Mouse (Mus musculus) hindbrain, embryonic 15.5 days (tissue): Measurements from ENCODE around the gene Ttc13. TPM values are rescaled to one million over a fixed set of nuclear protein-coding genes. Genes with fewer than 3 reads are reported as not detected.

Experiments used
- ATAC-seq: fragments of 200-750 bp; cut with Nextera tagmentation; 2 replicates; pipeline ENCODE4 v1.8.0; 2017; ENCODE audit warnings: low read depth, moderate number of reproducible peaks, moderate TSS enrichment; ENCODE audit not compliant: low FRiP score
- H3K27ac ChIP-seq: fragments of 300-500 bp; sonication (generic); replicated peaks from 2 replicates; pipeline ENCODE4 v1.5.1; 2015; ENCODE audit warnings: mild to moderate bottlenecking, inconsistent platforms
- H3K27me3 ChIP-seq: fragments of 300-500 bp; sonication (generic); 2 replicates; pipeline ENCODE4 v1.6.1; 2015; ENCODE audit warnings: control low read depth, inconsistent platforms
- H3K36me3 ChIP-seq: fragments of 300-500 bp; sonication (generic); 2 replicates; pipeline ENCODE4 v1.6.1; 2015; ENCODE audit warnings: control low read depth, inconsistent platforms
- H3K4me1 ChIP-seq: fragments of 300-500 bp; sonication (generic); replicated peaks from 2 replicates; pipeline ENCODE4 v1.6.1; 2015; ENCODE audit warnings: control low read depth, inconsistent platforms
- H3K4me2 ChIP-seq: fragments of 300-500 bp; sonication (generic); 2 replicates; pipeline ENCODE4 v1.6.1; 2015; ENCODE audit warnings: moderate library complexity, mild to moderate bottlenecking, inconsistent platforms
- H3K4me3 ChIP-seq: fragments of 300-500 bp; sonication (generic); 2 replicates; pipeline ENCODE4 v1.5.1; 2015; ENCODE audit warnings: mild to moderate bottlenecking, inconsistent platforms
- H3K9ac ChIP-seq: fragments of 300-500 bp; sonication (generic); 2 replicates; pipeline ENCODE4 v1.6.1; 2015; ENCODE audit warnings: inconsistent platforms
- H3K9me3 ChIP-seq: fragments of 300-500 bp; sonication (generic); 2 replicates; pipeline ENCODE4 v1.6.1; 2016; ENCODE audit warnings: control low read depth, inconsistent platforms
- WGBS: fragments of 180-500 bp; shearing (Covaris S2); methylation state at CpG from one replicate; pipeline ENCODE4 v1.1.7; 2015; 5-methylcytosine and 5-hydroxymethylcytosine counted together
- polyA plus RNA-seq: library from polyadenylated mRNA; unstranded; fragments of >200 nt; fragmentation: Nextera tagmentation; extraction: Ambion mirVana; gene quantifications from 2 replicates; pipeline ENCODE4 v1.2.1, GENCODE M21; 2015

The Ttc13 gene
- polyA plus RNA-seq, 1 experiment from 2014 or later, result 66.1 TPM

- Histone ChIP-seq H3K4me3 (no peak overlapping the region), H3K4me1 (0 out of 2 replicates have a peak, but pooled peaks cover 3% of the 10 kb centered on the region), H3K27me3 (no peaks in the 10 kb centered on the region), H3K27ac (no peak overlapping the region), H3K9ac (no peak overlapping the region), H3K9me3 (no peaks in the 10 kb centered on the region), H3K36me3 (peaks cover 18% of the 10 kb centered on the region; the same call in 1 of the 2 replicates), H3K4me2 (no peak overlapping the region)
- no peak for ATAC-seq
- whole genome bisulfite sequencing, result 97% methylated on average over 2 of the region's 2 CpGs
These were observed 49.4 kb downstream of the Ttc13 start for GRCm38 (mm10) chr8:124672345-124672744.

GRCm38 (mm10) chr8:124668798-124669197, 53.0 kb downstream of the Ttc13 start:
- H3K4me3 ChIP-seq, result no peak overlapping the region
- WGBS, result 61% methylated on average over 3 of the region's 3 CpGs
- no peak overlapping the region for H3K27ac ChIP-seq

GRCm38 (mm10) chr8:124664414-124664813, 57.4 kb downstream of the Ttc13 start:
- Histone ChIP-seq H3K4me3 (no peak overlapping the region), H3K36me3 (no peaks in the 10 kb centered on the region), H3K27me3 (no peaks in the 10 kb centered on the region), H3K9me3 (no peaks in the 10 kb centered on the region), H3K9ac (no peak overlapping the region), H3K4me1 (peaks cover 35% of the 10 kb centered on the region), H3K27ac (peak overlapping the region; percentile 89; the same call in 1 of the 2 replicates), H3K4me2 (no peak overlapping the region)
- WGBS, result 80% methylated on average over 3 of the region's 3 CpGs
- no peak for ATAC-seq

More at GRCm38 (mm10) chr8:124668798-124669197, 53.0 kb downstream of the Ttc13 start:
- H3K27me3 ChIP-seq, result no peaks in the 10 kb centered on the region
- no peak for ATAC-seq
- no peak overlapping the region for H3K9ac ChIP-seq
- H3K36me3 ChIP-seq, result 0 out of 2 replicates have a peak, but pooled peaks cover 8% of the 10 kb centered on the region
- H3K4me1 ChIP-seq, result peaks cover under 1% of the 10 kb centered on the region; the same call in 1 of the 2 replicates
- no peak overlapping the region for H3K4me2 ChIP-seq
- no peaks in the 10 kb centered on the region for H3K9me3 ChIP-seq

GRCm38 (mm10) chr8:124663874-124664230, 57.9 kb downstream of the Ttc13 start:
- peak overlapping the region; percentile 89 for H3K27ac ChIP-seq
- ATAC-seq, result no peak
- H3K4me3 ChIP-seq, result peak overlapping the region; percentile 84

GRCm38 (mm10) chr8:124663112-124663873, 58.5 kb downstream of the Ttc13 start, which contains the start of gene 2310022B05Rik:
Gene 2310022B05Rik (minus strand): TSS chr8:124663369.
- Histone ChIP-seq H3K9me3 (no peaks in the 10 kb centered on the region), H3K4me1 (peaks cover 45% of the 10 kb centered on the region), H3K4me3 (peak within 1 kb of the TSS; percentile 84), H3K9ac (peak within 1 kb of the TSS; percentile 86), H3K27ac (peak within 1 kb of the TSS; percentile 89), H3K27me3 (no peaks in the 10 kb centered on the region), H3K36me3 (no peaks in the 10 kb centered on the region), H3K4me2 (peak within 1 kb of the TSS; percentile 78)
- WGBS, result 1% methylated on average over 54 of the region's 69 CpGs
- peak; percentile 86 for ATAC-seq

More at GRCm38 (mm10) chr8:124663874-124664230, 57.9 kb downstream of the Ttc13 start:
- peak overlapping the region; percentile 86 for H3K9ac ChIP-seq
- peaks cover 39% of the 10 kb centered on the region for H3K4me1 ChIP-seq
- no peaks in the 10 kb centered on the region for H3K27me3 ChIP-seq
- H3K36me3 ChIP-seq, result no peaks in the 10 kb centered on the region
- 51% methylated on average over 4 of the region's 4 CpGs for WGBS
- H3K4me2 ChIP-seq, result peak overlapping the region; percentile 78
- H3K9me3 ChIP-seq, result no peaks in the 10 kb centered on the region

- Histone ChIP-seq H3K27me3 (no peaks in the 10 kb centered on the region), H3K4me2 (peak overlapping the region; percentile 78), H3K4me1 (peaks cover 52% of the 10 kb centered on the region), H3K36me3 (no peaks in the 10 kb centered on the region), H3K9me3 (no peaks in the 10 kb centered on the region), H3K9ac (peak overlapping the region; percentile 86), H3K4me3 (peak overlapping the region; percentile 84), H3K27ac (peak overlapping the region; percentile 89)
- under 1% methylated on average over 48 of the region's 49 CpGs for WGBS
- peak; percentile 42 for ATAC-seq
These were observed 59.2 kb downstream of the Ttc13 start for GRCm38 (mm10) chr8:124662446-124663111.

GRCm38 (mm10) chr8:124661781-124662180, 60.0 kb downstream of the Ttc13 start:
- peak overlapping the region; percentile 78 for H3K4me2 ChIP-seq
- H3K4me3 ChIP-seq, result peak overlapping the region; percentile 84
- ATAC-seq, result no peak
- peaks cover 52% of the 10 kb centered on the region for H3K4me1 ChIP-seq
- peak overlapping the region; percentile 86 for H3K9ac ChIP-seq
- H3K36me3 ChIP-seq, result no peaks in the 10 kb centered on the region
- H3K9me3 ChIP-seq, result no peaks in the 10 kb centered on the region
- 42% methylated on average over 9 of the region's 9 CpGs for WGBS
- H3K27ac ChIP-seq, result no peak overlapping the region
- H3K27me3 ChIP-seq, result no peaks in the 10 kb centered on the region

GRCm38 (mm10) chr8:124658415-124658814, 63.4 kb downstream of the Ttc13 start:
- no peaks in the 10 kb centered on the region for H3K9me3 ChIP-seq
- peaks cover 67% of the 10 kb centered on the region for H3K4me1 ChIP-seq
- no peak; the same call in 1 of the 2 replicates for ATAC-seq
- WGBS, result 38% methylated on average over 2 of the region's 2 CpGs
- H3K4me3 ChIP-seq, result no peak overlapping the region
- H3K27ac ChIP-seq, result peak overlapping the region; percentile 25
- H3K27me3 ChIP-seq, result no peaks in the 10 kb centered on the region
- H3K36me3 ChIP-seq, result no peaks in the 10 kb centered on the region
- H3K9ac ChIP-seq, result no peak overlapping the region
- H3K4me2 ChIP-seq, result peak overlapping the region; percentile 11

GRCm38 (mm10) chr8:124657961-124658360, 63.8 kb downstream of the Ttc13 start:
- Histone ChIP-seq H3K27me3 (no peaks in the 10 kb centered on the region), H3K36me3 (no peaks in the 10 kb centered on the region), H3K4me1 (peaks cover 67% of the 10 kb centered on the region), H3K9ac (no peak overlapping the region), H3K4me3 (no peak overlapping the region), H3K9me3 (no peaks in the 10 kb centered on the region), H3K27ac (peak overlapping the region; percentile 25), H3K4me2 (peak overlapping the region; percentile 11; the same call in 1 of the 2 replicates)
- 75% methylated on average over 7 of the region's 7 CpGs for WGBS
- no peak for ATAC-seq

GRCm38 (mm10) chr8:124653568-124654475, 68.0 kb downstream of the Ttc13 start:
- peaks cover 47% of the 10 kb centered on the region for H3K4me1 ChIP-seq
- no peaks in the 10 kb centered on the region for H3K36me3 ChIP-seq
- no peak overlapping the region for H3K4me2 ChIP-seq
- no peak overlapping the region for H3K9ac ChIP-seq
- no peaks in the 10 kb centered on the region for H3K9me3 ChIP-seq
- WGBS, result 70% methylated on average over 28 of the region's 28 CpGs
- H3K27ac ChIP-seq, result no peak overlapping the region
- no peak overlapping the region for H3K4me3 ChIP-seq
- H3K27me3 ChIP-seq, result no peaks in the 10 kb centered on the region
- ATAC-seq, result no peak

GRCm38 (mm10) chr8:124652546-124652945, 69.2 kb downstream of the Ttc13 start:
- no peaks in the 10 kb centered on the region for H3K9me3 ChIP-seq
- no peaks in the 10 kb centered on the region for H3K36me3 ChIP-seq
- no peak overlapping the region for H3K4me3 ChIP-seq
- H3K4me2 ChIP-seq, result no peak overlapping the region
- peak overlapping the region; percentile 43 for H3K27ac ChIP-seq
- peak; percentile 42; the same call in 1 of the 2 replicates for ATAC-seq
- H3K9ac ChIP-seq, result no peak overlapping the region
- no peaks in the 10 kb centered on the region for H3K27me3 ChIP-seq
- WGBS, result 40% methylated on average over 4 of the region's 4 CpGs
- H3K4me1 ChIP-seq, result peaks cover 35% of the 10 kb centered on the region
